Mouse (Mus musculus): ENCODE results near the gene Tmem265.

DNA sequence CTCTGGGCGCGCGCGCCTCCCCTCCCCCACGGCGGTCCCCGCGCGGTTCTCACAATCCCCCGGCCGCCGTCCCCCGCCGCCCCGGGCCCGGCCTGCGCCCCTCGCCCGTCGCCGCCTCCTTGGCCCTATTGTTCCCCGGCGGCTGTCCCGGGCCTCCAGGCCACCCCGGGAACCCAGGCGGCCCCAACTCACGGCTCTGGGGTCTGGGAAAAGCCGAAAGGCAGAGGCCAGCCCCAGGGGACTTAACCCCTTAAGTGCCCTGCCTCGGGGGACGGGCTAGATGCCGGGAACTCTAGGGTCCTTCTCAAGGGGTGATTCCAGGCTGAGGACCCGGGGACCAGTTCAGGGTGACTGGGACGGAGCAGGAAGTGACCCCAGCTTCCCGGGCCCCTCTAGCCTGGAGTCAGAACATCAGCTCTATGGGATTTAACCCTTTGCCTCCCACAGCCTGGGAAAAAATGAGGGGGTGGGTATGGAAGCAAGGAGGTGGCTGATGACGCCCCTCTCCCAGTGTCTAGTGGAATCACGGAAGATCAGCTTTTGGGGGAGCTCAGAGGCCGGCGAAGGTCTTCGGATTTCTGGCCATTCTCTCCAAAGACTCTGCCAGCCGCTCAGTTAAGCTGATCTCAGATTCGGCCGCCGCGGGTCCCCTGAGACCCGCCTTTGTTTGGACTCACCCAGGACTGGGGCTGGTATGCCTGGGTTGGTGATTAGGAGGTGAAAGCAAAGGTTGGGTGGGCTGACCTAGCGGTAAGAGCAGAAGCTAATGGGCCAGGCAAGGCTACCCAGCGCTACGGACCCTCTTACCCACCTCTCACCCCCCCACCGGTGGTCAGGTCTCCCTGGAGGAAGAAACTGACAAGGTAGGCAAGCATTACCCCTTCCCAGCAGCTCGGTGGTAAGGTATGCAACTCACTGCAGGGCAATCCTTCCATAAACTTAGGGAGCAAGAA is 54.0 kb downstream of the Tmem265 start, which contains the start of gene Zfp629:
- no peak for TF ChIP-seq CTCF (IDR thresholded peaks at IDR 0.05; ENCODE audit: insufficient read depth, low read depth, low read length)
- TF ChIP-seq POLR2A (IDR thresholded peaks at IDR 0.05; ENCODE audit: insufficient read depth, low read depth, low read length) = no peak

All from olfactory bulb, adult 2 months (tissue).